Mouse (Mus musculus) testis, postnatal 14 days (tissue): ENCODE data around the gene Gm45623.

Experiments
- DNase-seq: peaks from one replicate; pipeline ENCODE4 v3.0.0; 2021; ENCODE audit warnings: low spot score

The Gm45623 gene

DNA sequence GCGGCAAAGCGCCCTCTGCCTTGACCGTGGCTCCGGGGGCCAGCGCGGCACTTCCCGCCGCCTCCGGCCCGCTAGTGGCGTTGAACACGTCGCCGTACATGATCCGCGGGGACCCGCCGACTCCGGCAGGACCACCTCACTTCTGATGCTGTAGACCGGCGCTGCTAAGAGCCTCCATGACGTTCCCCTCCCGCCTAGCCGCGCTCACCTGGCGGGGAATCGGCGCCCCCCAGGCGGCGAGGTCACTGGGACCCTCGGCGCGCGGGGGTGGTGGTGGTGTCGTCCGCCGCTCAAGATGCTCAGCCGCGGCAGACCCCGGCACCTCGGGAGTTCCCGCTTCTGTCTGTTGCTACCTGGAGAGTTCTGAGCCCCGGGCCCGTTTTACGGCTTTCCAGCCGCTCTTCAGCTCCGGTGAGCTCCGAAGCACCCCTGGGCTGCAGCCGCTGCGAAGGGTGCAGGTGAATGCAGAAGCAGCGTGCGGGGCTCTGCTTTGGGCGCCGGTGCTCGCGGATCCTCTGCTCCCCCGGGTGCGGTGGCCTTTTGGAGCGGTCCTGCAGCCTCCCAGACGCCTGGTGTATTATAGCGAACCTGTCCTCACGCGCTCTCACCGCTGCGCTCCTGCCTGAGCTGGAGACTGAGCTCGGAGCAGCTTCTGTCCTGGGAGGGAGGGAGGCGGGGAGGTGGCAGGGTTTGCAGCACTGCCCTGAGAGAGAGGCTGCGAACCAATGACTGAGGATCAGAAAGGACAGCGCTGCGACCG lies at the start of gene Gm45623:
Gene Gm45623 (minus strand): TSS at position 636 of the 760 bp plus-strand sequence.
- DNase-seq, result no peak

DNA sequence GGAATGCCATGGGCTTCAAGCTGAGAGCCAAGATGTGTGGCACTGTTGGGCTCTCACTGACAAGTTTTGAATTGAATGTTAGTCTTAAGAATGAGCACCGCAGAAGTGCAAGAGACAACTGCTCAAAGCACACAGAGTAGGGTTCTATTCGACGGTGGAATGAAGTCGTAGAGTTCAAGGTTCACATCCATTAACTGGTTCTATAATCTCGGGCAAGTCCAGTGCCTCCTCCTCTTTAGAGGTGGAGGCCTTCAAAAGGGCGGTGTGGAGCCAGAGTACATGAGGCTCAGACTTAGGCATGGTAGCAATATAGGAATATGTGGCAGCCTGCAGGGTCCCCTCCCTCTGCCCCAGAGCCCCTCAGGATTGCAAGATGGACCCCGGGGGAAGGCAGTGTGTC lies 43.8 kb upstream of the Gm45623 start:
- DNase-seq, result no peak

DNA sequence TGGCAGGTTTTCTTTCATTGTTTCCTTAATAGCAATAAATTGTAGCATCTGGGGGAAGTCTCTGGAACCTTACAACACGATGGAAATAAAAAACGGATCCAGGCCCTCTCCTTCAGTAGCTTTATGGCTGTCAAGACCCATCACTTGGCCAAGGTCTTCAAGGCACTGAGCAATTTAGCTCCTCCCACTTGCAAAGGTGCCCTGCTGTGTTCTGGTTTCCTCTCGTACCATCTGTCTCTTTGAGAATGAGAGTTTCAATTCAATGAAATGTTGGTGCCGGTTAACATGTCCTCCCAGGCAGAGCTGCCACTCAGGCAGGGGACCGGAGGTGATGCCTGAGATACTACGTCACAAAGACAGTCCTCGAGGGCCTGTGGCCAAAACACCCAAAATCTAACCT lies 41.9 kb upstream of the Gm45623 start:
- no peak for DNase-seq

DNA sequence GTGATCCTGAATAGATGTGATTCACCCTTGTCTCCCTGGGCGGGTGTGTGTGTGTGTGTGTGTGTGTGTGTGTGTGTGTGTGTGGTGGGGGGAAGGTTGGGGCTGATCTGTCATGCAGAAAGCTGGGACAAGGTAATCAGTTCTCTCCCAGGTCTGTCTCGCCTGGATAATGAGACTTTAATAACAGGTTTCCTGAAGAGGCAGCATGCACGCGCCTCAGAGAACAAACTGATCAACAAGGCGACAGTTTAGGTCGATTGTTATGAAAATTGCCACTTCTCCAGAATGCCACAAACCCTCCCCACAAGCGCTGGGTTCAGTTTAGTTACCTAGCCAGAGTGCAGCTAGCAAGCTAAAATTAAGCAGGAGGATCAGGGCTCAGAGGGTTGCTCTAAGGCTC lies 40.8 kb upstream of the Gm45623 start:
- DNase-seq, result no peak

DNA sequence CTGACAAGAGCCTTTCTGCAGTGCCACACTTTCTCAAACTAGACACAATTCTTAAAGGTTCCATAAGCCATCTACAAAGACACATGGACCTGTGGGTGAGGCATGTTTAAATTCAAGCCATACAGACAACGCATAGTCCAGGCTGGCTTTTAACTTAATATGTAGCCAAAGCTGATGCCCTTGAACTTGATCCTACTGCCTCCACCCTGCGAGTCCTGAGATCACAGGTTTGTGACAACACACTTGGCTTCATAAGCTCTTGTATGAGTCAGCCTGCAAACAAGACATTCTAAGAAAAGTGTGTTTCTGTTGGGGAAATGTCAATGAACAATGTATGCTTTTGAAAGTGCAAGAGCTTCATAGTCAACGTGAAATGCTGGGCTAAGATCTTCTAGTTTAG lies 39.2 kb upstream of the Gm45623 start:
- DNase-seq, result no peak

DNA sequence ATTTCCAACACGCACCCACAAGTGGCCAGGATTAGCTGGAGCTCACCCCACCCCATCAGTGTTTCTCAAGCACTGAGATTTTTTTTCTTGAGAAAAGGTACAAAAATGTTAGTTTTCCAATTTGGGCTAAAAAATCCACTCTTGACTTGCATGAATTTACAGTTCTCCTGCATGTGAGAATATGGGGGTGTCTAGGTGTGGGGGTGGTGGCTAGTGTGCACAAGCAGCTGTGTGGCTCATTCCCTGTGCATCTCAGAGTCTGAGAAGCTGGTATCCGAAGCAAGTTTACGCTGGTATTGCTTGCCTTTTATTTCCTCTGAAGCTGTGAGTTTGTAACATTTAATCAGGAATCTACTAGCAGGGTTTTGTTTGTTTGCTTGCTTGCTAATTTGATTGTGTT lies 37.1 kb upstream of the Gm45623 start:
- no peak for DNase-seq

DNA sequence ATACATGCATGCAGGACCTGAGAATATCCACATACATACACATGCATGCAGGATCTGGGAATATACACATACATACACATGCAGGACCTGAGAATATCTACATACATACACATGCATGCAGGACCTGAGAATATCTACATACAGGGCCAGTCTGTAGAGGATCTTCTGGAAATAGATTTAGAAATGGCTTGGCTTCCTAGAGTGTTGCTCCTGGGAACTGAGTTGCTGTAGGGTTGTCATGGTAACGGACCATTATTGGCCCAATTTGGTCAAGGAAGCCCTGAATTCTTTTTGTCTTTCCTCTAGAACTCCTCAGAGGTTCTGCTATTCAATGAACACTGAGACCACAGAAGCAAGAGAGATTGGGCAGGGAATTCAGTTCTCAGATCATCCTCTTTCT lies 29.0 kb upstream of the Gm45623 start:
- DNase-seq, result no peak

DNA sequence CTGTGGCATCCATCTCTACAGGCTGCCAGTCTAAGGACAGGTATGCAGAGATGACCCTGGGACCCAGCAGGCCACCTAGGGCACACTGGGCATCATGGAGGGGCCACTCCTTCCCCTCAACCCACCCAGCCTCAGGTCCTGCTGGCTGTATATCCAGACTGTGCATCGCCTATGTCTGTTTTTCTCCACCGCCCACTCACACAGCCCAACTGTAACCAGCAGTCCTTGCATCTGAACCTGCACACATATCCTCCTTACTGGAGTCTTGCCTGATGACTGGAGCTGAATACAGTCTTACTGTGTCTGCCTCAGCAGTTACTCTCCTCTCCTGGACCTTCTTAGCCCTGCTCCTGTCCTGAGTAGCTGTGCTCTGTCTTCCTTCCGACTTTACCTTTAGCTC lies 28.1 kb upstream of the Gm45623 start:
- DNase-seq, result no peak

DNA sequence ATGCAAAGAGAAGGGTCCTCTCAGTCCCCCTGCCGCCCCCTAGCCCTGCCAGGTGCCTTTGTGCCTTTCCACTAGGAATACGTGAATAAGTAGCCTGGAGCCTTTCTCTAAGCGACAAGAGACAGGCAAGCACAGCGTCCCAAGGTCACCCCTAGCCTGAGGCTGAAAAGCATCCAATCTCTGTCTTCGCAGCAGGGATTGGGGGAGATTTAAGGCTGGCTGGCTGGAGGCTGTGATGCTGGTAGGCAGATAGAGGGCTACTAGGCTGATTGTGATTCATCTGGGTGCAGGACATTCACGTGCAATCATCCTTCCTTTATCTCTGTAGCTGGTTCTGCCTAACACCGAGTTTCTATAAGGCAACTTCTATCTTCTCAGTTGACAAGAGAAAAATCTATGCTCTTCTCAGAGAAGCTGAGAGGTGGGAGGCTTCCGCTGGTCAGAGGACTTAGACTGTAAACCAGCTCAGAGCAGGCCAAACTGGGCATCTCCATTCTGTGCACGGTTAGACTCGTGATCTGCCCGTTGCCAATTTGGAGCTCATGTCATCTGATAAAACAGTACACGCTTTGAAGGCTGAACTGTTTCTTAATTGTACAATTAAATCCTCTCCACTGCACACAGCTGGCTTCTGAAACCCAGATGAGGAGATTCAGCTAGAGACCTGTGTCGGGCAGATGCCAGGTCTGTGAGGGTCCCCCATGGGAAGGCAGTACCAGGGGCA lies 27.3 kb upstream of the Gm45623 start:
- no peak for DNase-seq

DNA sequence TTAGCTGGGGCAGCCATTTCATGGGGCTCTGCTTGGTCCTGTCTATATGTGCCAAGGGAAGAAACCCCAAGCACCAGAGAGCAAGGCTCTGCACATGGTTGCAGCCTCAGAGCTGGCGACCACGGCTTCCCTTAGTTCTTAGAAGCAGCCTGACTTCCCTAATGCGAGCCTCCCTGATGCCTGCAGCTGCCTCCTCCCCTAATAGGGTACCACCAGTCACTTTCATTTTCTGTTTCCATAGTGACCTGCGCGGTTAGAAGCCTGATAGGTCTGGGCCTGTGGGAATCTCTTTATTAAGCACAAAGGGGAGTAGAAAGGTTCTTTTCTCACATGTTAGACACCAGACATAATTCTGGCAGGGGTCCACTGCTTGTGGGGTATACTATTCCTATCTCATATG lies 20.7 kb upstream of the Gm45623 start:
- no peak for DNase-seq

DNA sequence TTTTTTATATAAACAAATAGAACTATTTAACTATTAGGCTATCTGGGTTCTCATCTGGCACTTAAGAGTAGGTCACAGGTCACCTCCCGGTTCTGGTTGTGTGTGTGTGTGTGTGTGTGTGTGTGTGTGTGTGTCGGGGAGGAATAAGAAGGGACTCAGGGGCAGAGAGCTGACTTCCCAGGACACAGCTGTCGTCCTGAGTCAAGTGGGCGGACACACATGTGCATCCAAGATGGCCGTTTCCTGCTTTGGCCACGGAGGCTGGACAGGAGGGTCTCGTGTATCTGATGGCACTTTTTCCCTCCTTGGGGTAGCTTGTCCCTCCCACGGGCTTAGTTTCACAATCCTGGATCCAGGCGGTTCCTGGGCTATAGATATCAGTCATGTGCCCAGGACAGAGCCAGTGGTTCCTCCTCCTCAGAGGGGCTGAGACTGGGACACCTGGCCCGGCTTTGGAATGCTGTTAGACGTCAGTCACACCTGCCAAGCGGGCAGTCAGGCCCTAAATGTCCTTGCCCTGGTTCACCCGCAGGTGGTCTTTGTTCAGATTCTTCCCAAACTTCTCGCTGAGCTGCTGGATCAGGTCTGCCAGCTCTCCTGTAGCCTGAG lies 19.7 kb upstream of the Gm45623 start:
- no peak for DNase-seq

DNA sequence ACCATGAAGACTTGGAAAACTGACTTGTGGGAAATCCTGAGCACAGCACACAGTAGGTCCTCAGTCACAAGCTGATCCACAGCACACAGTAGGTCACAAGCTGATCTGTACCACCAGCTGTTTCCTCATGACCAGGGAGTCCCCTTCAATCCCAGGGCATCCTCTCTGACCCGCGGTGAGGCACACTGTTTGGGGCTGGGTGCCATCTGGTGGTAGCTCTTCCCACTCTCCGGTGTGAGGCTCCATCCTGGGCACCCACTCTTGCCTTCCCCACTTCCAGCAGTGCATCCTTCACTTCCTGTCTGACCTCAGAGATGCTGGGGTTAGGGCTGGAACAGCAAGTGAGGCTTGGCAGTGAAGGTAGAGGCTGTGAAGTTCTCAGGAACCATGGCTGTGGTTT lies 19.0 kb upstream of the Gm45623 start:
- no peak for DNase-seq

DNA sequence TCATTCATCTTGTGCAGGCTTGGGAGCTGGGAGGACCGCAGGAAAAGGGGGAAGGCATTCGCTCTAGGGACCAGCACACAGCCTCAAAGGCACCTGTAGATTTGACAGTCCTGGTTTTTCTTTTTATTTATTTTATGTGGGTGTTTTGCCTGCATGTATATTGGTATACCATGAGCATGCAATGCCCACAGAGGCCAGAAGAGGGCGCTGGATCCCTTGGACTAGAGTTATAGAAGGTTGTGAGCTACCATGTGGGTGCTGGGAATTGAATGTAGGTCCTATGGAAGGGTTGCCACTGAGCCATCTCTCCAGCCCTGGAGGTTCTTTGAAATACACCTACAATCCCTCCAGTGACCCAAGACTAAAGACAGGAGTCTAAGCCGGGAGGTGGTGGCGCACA lies 17.2 kb upstream of the Gm45623 start:
- peak; percentile 33 for DNase-seq

DNA sequence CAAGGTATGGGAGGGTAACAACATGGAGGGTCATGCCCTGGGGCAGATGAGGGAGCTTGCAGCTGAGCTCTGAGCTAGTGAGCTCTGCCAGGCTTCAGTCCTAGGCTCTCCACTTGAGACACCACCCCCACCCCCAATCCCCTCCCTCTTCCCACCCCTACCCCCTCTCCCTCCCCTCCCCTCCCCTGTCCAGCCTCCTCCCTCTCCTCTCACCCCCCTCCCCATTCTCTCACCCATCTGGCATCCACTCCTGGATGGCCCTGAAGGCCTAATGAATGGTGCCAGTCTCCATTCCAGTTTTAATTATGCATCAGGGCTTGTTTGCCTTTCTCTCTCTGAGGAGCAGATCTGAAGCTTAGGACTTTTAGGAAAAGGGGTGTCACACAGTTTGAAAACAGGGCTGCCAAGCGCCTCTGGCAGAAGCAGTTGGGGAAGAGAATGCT lies 16.5 kb upstream of the Gm45623 start:
- no peak for DNase-seq

DNA sequence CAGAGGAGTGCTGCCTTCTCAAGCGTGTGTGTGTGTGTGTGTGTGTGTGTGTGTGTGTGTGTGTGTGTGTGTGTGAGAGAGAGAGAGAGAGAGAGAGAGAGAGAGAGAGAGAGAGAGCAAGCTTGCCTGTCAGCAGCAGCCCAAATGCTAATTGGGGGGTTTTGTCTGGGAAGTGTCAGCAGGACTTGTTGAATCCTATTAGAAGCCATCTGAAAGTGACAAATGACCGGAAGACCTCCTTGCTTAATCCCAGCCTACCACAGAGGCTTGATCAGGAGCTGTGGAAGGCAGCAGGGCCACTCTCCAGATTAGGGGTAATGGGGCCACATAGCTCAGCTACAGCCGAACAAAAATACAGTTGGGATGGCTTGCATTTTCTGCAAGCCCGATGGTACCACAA lies 15.8 kb upstream of the Gm45623 start:
- no peak for DNase-seq

DNA sequence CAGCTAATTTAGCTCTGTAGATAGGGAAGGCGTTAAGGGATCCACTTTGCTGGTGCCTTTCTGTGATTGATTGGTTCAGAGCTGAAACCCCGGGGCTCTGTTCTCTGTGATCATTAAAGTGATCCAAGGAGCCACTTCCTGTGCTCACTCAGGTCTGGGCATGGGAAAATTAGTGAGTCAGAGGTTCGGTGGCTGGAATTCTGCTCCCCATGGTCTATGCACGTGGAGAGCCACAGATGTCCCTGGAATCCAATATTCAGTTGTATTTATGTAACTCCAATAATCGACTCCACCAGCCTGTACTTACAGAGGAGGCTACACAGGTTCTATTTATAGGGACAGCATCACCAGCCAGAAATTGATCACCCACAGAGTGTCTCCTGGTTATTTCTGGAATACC lies 12.6 kb upstream of the Gm45623 start:
- no peak for DNase-seq

DNA sequence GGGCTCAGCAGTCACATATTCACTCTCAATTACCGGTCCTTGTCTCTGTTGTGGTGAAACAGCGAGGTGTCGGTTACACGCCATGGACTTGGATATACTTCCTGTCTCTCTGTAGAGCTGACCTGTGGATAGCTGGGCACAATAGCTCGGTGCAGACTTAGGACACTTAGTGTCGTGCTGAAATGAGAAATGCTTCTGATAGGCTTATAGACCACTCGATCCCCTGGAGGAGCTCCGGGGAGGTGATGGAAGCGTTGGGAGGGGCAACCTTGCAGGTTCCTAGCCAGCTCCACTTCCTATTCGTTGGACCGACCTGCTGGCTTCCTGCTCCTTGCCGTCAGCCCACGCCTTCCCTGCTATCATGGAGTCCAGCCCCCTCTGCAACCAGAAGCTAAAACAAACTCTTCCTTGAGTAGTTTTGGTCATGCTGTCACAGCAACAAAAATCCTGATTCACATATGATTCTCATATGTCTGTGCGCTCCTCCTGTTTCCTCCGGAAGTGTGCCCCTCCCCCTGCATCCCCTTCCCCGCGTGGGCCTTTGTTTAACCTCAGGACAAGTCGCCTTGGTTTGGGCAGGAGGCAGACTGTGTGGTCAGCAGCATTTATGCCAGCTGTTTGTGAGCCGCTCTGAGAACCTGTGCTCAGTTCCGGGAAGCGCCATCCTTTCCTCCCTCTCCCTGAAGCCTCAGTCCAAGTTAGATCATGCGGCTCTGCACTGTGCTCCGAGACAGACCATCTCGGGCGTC lies 11.8 kb upstream of the Gm45623 start:
- no peak for DNase-seq

DNA sequence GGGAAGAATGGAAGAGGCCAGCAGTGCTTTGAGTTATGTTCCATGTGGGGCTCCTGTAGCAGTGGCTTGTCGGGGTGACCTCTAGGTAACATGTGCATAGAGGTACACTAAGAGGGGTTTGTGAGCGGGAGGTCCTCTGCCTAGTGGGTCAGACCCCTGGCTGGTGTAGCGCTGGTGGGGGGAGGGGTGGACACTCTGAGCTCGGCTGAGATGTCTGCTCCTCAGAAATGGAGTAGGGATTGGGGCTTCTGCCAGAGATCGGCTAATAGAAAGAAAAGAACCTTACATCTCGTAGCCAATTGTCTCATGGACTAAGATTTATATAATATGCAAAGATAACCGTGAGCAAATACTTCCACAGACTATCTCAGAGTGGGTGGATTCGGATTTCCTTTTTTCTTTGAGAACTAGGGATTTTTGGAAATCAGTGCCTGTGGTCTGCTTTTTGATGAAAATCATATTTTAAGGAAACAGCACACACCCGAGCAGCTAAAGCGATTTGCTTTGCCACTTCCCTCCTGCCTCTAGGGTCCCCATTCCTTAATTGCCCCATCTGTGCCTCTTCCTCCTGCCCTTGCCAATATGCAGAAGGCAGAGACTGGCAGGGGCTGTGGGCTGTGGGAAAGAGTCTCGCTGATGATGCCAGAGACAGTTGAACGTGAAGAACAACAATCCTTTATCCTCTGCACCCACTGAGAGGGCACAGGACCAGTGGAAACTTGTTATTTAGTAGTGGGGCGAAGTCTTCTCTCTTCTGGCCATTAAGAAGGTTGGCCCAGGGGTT lies 9.0 kb upstream of the Gm45623 start:
- no peak for DNase-seq

DNA sequence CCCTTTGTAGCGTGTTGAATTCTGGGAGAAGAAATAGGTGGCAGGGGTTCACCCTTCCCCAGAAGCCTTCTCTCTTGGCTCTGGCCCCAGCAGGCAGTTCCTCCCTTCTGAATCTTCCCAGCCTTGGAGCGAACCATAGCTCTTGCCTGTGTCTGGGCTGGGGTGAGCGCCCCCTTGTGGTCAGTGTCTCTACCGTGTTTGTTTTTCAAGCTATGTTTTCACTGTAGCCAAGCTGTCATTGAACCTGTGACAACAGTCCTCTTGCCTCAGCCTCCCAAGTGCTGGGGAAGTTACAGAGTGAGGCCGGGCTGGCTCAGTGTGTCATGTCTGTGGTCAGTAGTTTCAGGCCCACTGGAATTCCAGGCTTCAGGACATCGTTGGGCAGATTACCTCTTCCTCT lies 4.9 kb upstream of the Gm45623 start:
- peak; percentile 48 for DNase-seq

DNA sequence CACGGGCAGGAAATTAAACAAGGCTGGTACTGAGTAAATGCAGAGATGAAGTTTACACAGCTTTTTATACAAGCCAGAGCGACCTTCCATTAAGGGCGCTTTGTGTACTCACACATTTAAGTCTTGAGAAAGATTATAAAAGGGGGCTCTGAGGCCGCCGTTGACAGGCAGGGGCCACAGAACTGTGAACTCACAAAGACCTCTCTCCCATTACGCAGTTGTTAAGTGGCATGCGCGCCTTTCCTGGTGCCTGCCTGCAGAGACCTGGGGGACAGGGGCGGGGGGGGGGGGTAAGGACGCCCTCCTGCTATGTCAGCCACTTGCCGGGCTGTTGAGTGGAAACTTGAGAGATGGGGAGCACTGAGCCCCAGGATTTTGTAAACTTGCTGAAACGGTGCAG lies 3.6 kb upstream of the Gm45623 start:
- DNase-seq, result no peak

DNA sequence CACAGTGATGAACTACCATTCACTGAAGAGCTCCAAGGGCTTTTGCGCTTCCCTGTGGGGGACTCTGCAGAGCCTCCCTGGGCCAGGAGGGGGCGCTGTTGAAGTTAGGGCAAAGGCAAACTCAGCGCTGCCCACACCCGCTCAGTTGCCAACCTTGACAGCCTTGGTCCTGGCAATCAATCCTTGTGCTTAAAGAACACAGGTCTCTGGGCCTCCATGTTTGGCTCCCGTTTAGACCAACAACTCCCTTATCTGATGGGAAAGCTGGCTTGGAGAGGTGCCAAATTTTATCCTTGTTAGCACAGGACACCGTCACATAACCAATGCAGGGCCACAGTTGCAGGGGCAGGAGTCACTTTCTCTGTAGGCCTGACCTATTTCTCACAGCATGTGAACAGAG lies 2.2 kb upstream of the Gm45623 start:
- DNase-seq, result peak; percentile 38
